13 mouse cellular contexts compared by ENCODE assay signal in genomic region chr4:53905537-53905936, GRCm38 (mm10).
DNase-seq lines count a peak whose midpoint lies in the region; ATAC-seq lines count a peak whose summit lies in the region.
"Had no signal": no experiment of that assay in that cellular context is flagged by ENCODE, and none has a peak within 500 bp of the region (broad histone marks: within the 10 kb centered on the region; RNA-seq: fewer than 3 reads in every experiment).

No protein-coding gene starts in this region.

- DNase-seq in kidney, adult 11 months: peak; percentile 6
- no peak for DNase-seq in kidney, adult 8-10 months
- DNase-seq in neural tube, embryonic 11.5 days (ENCODE audit: low spot score): peak; percentile 30
- no peak for DNase-seq in right cerebral cortex, postnatal 14 days
- no peak for DNase-seq in gastrocnemius, postnatal 25 days
- DNase-seq: cerebellum, adult 11 months; liver, embryonic 13.5 days had no signal

- peaks cover 2% of the 10 kb centered on the region; the same call in 1 of the 2 replicates for H3K4me1 ChIP-seq in neural tube, embryonic 11.5 days (ENCODE audit: control insufficient read depth, insufficient read depth, low read length)
- H3K4me1 ChIP-seq in neural tube, embryonic 15.5 days: no peaks in the 10 kb centered on the region
- H3K4me1 ChIP-seq: forebrain, embryonic 13.5 days; heart, embryonic 15.5 days; liver, embryonic 13.5 days had no signal

- WGBS in neural tube, embryonic 11.5 days: 42% methylated on average over 6 of the region's 6 CpGs
- 33% methylated on average over 6 of the region's 6 CpGs for WGBS in neural tube, embryonic 15.5 days

- H3K27ac ChIP-seq in neural tube, embryonic 11.5 days (ENCODE audit: low read depth, low read length): no peak overlapping the region
- no peak overlapping the region for H3K27ac ChIP-seq in neural tube, embryonic 15.5 days (replicated peaks)
- H3K27ac ChIP-seq: forebrain, embryonic 13.5 days; heart, embryonic 15.5 days; liver, embryonic 13.5 days had no signal

- H3K4me2 ChIP-seq in neural tube, embryonic 11.5 days (ENCODE audit: low read depth): no peak overlapping the region
- no peak overlapping the region for H3K4me2 ChIP-seq in neural tube, embryonic 15.5 days
- H3K4me2 ChIP-seq: forebrain, embryonic 13.5 days; heart, embryonic 15.5 days; liver, embryonic 13.5 days had no signal

- no peaks in the 10 kb centered on the region for H3K36me3 ChIP-seq in neural tube, embryonic 11.5 days (ENCODE audit: control insufficient read depth, insufficient read depth, low read length)
- no peaks in the 10 kb centered on the region for H3K36me3 ChIP-seq in neural tube, embryonic 15.5 days
- H3K36me3 ChIP-seq: heart, embryonic 15.5 days; liver, embryonic 13.5 days had no signal

- H3K9ac ChIP-seq in neural tube, embryonic 11.5 days (ENCODE audit: low read length): no peak overlapping the region
- H3K9ac ChIP-seq in neural tube, embryonic 15.5 days (replicated peaks): no peak overlapping the region
- H3K9ac ChIP-seq: forebrain, embryonic 13.5 days; heart, embryonic 15.5 days; liver, embryonic 13.5 days had no signal

- ATAC-seq in neural tube, embryonic 11.5 days (ENCODE audit: insufficient read depth, low FRiP score, low TSS enrichment): no peak
- ATAC-seq in neural tube, embryonic 15.5 days (ENCODE audit: low FRiP score): no peak
- peak; percentile 86 for ATAC-seq in activated CD4-positive, CD25-positive, alpha-beta regulatory T cell, adult 4 months
- ATAC-seq in neutrophil, adult 5-6 weeks (ENCODE audit: extremely low read depth, insufficient number of reproducible peaks, low FRiP score, poor library complexity, severe bottlenecking): peak; percentile 38; the same call in 1 of the 2 replicates
- ATAC-seq: forebrain, embryonic 13.5 days had no signal

- H3K27me3 ChIP-seq in neural tube, embryonic 11.5 days (ENCODE audit: control insufficient read depth, insufficient read depth, low read length): no peaks in the 10 kb centered on the region
- no peaks in the 10 kb centered on the region for H3K27me3 ChIP-seq in neural tube, embryonic 15.5 days (replicated peaks)
- H3K27me3 ChIP-seq: forebrain, embryonic 13.5 days; heart, embryonic 15.5 days; liver, embryonic 13.5 days had no signal

- H3K4me3 ChIP-seq in neural tube, embryonic 11.5 days (ENCODE audit: low read depth, low read length): no peak overlapping the region
- no peak overlapping the region for H3K4me3 ChIP-seq in neural tube, embryonic 15.5 days (replicated peaks)
- H3K4me3 ChIP-seq: forebrain, embryonic 13.5 days; heart, embryonic 15.5 days; liver, embryonic 13.5 days; myocyte had no signal

- no peaks in the 10 kb centered on the region for H3K9me3 ChIP-seq in neural tube, embryonic 11.5 days (ENCODE audit: control insufficient read depth, low read length)
- no peaks in the 10 kb centered on the region for H3K9me3 ChIP-seq in neural tube, embryonic 15.5 days (replicated peaks)
- H3K9me3 ChIP-seq: forebrain, embryonic 13.5 days; heart, embryonic 15.5 days; liver, embryonic 13.5 days had no signal

Comparison
In these comparisons a context has a peak if more than half of its experiments do, and no peak if none do; other contexts are left out.
1. DNase-seq: peak in kidney, adult 11 months (single experiment) and neural tube, embryonic 11.5 days (single experiment); none in kidney, adult 8-10 months (0 of 2), right cerebral cortex, postnatal 14 days (single experiment) and gastrocnemius, postnatal 25 days (single experiment).
2. ATAC-seq: peak in activated CD4-positive, CD25-positive, alpha-beta regulatory T cell, adult 4 months (single experiment) and neutrophil, adult 5-6 weeks (single experiment); none in neural tube, embryonic 11.5 days (single experiment) and neural tube, embryonic 15.5 days (single experiment).